14 mouse cellular contexts compared by ENCODE assay signal in the genomic region with DNA sequence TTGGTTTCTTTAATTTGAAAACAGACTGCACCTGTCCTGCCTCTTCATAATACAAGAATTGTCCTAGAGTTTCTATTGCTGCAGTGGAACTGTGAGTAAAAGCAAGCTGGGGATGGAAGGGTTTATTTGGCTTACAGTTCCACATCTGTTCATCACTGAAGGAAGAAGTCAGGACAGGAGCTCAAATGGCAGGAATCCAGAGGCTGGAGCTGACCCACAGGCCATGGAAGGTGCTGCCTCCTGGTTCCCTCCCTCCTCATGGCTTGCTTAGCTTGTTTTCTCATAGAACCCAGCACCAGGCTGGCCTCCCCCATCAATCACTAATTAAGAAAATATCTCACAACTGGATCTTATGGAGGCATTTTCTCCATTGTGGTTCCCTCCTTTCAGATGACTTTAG.
"Had no signal": no experiment of that assay in that cellular context is flagged by ENCODE, and none has a peak within 500 bp of the region (broad histone marks: within the 10 kb centered on the region; RNA-seq: fewer than 3 reads in every experiment).

No protein-coding gene starts in this region.

- H3K27ac ChIP-seq: neural tube, embryonic 15.5 days; stomach, embryonic 15.5 days; stomach, postnatal 0 days had no signal

- H3K4me3 ChIP-seq: neural tube, embryonic 13.5 days; neural tube, embryonic 15.5 days; stomach, embryonic 15.5 days had no signal

- H3K36me3 ChIP-seq: neural tube, embryonic 13.5 days; neural tube, embryonic 15.5 days; stomach, embryonic 15.5 days had no signal

- H3K4me1 ChIP-seq: stomach, embryonic 15.5 days had no signal

- DNase-seq: retina, postnatal 1 day; right cerebral cortex, adult 18-20 months; right cerebral cortex, postnatal 14 days; right cerebral cortex, postnatal 25 days; right cerebral cortex, postnatal 4 days; spleen, adult 18-20 months; thymus, adult 18-20 months; thymus, adult 2 months; thymus, postnatal 14 days; thymus, postnatal 36 days had no signal

- H3K9ac ChIP-seq: neural tube, embryonic 13.5 days; neural tube, embryonic 15.5 days; stomach, embryonic 15.5 days had no signal

- H3K27me3 ChIP-seq: neural tube, embryonic 13.5 days; neural tube, embryonic 15.5 days; stomach, embryonic 15.5 days had no signal

- H3K9me3 ChIP-seq: neural tube, embryonic 13.5 days; neural tube, embryonic 15.5 days; stomach, embryonic 15.5 days had no signal
